Mouse (Mus musculus) 3T3-L1 (cell line): ENCODE measurements at regions not wholly inside any gene's neighbourhood (a gene's known extent, or its start where the extent isn't known, plus 50 kb on each side); places are given as distances from the start of the nearest gene placed in this dataset.
A peak's percentile ranks its signal among the peaks of the same experiment; 100 is the strongest.

Source experiments
- DNase-seq: peaks from one replicate; pipeline ENCODE4 v3.0.0-alpha.2; 2015; ENCODE audit warnings: low read depth, low spot score

DNA sequence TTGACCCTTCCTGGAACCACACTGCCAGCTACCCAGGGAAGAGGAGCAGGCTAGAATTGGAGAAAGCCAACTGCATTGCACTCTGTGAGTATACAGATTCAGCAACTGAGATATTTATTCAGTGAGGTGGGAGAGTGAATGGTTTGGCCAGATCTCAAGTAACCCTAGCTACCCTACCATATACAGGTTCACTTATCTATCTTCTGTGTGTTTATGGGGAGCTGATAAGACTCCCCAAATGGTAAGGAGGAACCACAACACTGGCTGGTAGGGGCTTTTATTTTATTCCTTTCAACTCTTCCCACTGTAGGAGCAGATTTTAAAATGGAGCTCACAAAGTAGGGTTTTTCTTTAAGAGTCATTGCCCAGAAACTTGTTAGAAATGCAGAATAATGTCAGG lies 62.9 kb downstream of the Arrdc3 start:
- DNase-seq = no peak

DNA sequence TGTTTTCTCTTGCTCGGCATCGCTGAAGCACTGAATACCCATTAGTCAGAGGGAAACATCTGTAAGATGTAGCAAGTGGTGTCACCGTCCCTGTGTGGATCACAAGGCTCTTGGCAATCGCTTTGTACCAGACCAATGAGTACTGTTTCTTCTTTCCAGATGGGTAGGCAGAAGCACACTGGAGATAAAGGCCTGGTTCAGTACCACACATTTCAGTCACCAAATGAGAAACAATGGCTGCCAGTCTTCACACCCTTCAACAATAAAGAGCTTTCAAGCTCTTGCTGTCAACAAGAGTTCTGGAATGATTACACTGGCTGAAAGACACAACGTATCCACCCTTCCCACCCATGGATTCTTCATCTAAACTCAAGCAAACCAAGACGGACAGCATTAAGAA lies 64.5 kb downstream of the Arrdc3 start:
- DNase-seq = no peak

DNA sequence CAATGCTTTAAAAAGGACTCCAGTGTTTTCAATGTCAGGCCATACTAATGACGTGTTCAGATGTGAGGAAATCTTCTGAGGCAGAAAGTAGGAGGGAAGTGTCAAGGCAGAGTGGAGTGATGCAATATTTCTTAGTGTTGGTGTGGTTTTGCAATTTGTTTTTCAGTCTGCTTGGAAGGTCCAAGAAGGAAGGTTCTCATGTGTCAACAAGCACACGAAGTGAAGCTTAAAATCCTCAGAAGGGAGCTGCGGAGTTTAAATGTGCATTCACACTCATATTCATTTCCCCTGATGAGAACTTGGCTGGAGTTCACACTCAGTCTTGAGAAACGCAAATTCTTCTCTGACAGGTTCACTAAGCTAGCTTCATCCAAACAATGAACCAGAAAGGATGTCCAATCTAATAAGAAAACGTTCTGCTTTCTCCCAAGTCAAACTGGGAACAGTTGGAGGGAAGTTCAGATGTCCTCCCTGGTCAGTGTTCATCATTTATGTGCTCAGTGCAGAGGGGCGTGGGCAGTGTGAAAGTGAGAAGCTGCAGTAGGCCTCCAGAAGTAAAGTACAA lies 66.0 kb downstream of the Arrdc3 start:
- DNase-seq = peak; percentile 72

DNA sequence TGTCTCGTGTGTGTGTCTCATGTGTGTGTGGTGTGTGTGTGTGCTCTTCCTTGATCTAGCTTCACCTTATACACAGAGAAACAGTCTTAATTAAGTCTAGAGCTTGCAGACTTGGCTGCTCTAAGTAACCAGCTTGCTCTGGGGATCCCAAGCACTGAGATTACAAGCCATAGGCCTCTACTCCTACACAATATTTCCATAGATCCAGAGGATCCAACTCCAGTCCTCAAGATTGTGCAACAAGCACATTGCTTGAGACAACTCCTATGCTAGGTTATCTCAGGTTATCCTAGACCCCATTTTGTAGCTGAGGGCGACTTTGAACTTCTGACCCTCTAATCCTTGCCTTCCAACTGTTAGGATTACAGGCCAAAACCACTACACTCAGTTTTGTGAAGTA lies 67.1 kb downstream of the Arrdc3 start:
- DNase-seq = no peak

DNA sequence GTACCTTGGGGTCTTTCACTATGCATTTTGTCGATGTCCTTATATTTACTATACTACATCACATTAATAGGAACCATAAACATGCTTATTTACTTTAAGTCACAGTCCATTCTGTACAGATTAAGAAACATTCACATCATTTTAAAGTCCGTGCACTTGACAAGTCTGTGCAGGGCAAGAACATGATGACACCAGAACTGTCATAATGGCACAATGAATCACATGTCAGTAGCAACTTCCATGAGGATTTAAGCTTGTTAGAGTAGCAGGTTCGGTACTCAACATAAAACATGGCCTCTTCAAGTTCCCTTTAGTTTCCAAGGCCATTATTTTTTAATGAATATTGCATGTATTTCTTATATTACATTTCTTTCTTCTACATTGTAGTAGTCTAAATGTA lies 67.6 kb downstream of the Arrdc3 start:
- no peak for DNase-seq

DNA sequence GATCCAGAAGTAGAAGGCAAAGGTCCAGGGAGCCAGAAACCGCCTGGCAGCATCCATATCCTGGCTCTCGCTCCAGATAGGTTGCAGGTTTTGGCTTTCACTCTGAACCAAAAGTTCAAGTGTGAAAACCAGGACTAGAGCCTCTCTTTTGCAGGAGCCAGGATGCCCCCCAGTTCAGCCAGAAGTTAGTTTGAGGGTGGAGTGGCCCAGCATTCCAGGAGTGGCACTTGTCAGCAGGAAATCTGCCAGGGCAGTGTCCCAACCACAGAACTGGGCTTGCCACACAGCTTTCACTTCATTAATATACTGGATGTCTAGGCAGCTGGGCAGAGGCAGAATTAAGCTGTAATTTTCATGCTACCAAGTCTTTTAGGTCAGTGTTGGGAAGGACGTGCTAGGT lies 68.1 kb downstream of the Arrdc3 start:
- peak; percentile 62 for DNase-seq

DNA sequence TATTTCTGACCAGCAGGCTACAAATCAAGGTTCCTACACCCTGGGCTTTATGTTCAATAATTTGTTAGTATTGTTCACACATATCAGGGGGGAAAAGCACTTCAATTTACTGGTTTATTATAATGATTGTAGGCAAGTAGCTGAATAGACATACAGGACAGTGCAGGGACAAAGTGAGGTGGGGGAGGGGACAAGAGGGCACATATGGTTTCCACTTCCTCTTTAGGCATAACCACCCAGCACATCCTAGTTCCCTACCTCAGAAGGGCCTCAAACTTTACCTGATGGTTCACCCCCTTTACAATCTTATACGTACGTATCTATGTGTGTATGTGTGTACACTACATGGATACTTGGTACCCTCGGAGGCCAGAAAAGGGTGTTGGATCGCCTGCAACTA lies 69.7 kb downstream of the Arrdc3 start:
- DNase-seq = no peak

DNA sequence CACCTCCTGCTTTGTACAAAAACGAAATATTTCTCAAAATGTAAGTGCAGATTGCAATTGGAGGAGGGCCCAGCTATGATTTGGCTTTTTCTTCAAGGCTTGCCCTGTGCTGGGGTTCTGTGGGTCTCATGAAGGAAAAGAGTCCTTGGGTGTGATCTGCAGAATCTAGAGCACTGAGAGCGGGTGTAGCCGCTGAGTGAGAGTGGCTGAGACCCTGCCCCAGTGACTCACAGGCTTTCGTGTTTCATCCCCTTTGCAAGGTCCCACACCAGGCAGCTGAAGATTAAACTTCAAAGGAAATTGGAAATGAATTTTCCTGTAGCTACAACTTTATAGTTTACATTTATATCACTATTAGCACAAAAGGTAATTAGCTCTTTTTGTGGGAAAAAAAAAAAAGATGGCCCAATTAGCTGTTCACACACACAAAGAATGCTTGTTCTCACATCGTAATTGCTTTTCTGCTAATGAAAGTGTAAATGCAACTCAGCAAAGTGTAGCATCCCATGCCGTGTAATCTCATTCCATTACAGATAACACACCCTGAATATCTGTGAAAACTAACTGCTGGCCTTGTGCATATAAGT lies 71.0 kb downstream of the Arrdc3 start:
- DNase-seq = no peak

DNA sequence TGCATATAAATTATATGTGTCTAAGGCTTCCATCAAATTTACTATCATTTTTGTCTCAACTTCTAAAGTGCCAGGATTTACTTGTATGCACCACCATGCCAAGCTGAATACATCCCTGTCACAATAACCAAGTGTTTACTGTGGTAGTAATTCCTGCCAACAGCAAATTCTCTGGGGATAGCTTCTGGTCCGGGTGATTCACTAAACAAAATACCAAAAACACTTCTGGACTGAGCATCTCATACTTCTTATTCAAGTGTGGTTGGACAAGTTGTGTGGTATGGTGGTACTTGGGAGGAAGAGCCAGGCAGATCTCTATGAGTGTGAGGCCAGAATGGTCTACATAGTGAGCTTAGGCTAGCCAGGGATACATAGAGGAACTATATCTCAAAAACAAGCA lies 73.8 kb downstream of the Arrdc3 start:
- peak; percentile 92 for DNase-seq

DNA sequence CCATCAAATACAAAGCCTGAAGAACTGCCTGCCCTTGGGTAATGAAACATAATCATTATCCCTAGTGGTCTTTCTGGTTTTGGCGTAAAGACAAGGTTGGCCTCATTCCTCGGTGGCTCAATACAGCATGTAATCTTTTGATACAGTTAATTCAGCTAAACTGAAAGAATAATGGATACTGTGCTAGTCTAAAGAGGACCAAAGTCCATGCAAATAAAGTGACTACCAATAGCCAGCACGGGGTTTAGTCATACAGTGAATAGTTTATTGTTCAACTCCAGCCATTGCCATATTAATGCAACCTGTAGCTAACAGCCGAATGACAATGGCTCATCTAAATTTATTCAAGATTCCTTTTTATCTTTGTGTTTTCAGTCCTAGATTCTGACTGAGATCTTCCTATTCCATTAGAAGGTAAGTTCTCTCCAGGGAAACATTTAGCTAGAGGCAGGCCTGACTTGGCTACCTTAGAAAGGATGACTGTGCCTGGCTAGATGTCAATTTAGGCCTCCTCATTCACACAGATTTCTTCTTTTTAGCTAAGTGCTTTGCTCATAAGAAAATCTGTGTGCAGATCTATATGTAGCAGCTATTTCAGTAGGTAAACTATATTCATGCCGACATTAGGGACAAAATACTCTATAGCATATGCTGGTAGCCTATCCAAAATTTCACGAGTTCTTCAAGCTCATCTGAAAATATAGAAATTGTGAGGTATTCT lies 74.4 kb downstream of the Arrdc3 start:
- peak; percentile 43 for DNase-seq

DNA sequence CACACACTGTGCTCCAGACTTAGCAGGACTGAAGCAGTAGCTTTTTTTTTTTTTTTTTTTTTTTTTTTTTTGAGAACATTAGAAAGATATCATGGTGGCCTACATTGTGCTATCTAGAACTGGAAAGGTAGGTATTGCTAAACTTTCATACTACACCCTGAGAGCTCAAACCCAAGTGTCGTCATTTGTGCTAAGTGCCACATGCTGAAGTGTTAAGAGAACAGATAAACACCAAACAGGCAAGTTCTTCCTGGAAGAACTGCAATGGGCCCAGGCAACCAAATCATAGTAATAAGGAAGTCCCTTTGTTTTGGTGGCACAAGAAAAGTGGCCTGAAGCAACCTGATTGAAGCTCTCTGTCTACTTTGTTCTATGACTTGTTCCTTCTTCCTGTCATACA lies 76.6 kb downstream of the Arrdc3 start:
- no peak for DNase-seq

DNA sequence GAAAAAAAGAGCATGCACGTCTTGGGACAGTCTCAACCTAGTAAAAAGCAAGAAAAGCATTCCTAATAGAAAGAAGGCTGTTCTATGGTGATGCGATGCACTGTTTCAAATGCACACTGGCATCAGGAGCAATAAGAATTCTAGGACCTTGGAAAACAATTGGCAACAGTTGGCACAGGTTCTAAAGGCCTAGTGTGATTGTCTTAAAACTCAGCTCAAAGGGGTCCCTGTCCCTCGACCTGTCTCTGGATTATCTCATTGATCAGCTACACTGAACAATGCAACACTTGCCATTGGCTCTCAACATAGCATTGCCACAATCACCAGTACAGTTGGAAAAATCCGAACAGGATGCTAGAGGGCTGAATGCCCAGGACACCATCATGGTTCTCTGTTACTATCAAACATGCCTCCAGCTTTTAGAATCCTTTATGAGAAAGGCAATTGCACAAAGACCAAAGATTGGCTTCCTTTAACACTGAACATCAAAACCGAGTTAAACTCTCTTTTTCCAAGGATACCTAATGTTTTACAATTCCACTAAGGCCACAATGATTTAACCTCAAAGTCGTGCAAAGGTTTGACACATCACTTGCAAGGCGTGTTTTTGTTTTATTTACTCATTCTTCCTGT lies 78.9 kb downstream of the Arrdc3 start:
- DNase-seq = peak; percentile 45

DNA sequence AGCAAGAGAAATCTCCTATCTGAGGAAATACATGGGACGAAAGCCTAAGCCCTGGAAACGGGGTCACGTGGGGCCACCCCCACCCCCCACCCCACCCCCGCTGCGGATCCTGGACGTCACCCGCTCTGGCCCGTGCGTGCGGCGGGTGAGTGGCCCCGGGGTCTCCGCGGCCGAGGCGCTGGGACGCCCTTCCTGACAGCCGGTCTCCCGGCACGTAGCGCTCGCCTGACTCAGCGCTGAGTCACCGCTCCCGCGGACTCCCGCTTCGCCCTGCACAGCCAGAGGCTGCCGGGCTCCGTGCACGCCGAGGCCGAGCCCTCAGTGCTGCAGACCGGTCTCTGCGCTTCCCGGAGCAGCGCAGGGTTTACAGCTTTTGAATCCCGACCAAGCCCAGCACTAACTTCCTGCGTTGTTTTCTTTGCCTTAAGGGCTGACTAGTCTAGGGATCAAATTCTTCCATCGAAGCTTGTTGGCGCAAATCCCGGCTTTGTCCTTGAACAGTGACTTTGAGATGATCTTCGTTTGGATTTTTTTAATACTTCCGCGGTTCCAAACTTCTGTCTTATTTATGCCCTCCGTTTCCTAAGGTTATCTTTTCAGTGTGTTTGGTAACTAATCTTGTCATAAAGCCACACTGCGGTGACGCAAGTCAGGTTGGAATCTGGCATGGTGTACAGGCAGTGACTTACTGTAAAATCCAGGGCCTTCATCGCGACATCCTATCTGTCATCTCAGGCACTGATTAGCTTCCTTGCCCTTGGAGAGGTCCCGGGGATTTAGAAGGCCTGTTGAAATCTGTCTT lies 79.8 kb downstream of the Arrdc3 start:
- DNase-seq = peak; percentile 88

DNA sequence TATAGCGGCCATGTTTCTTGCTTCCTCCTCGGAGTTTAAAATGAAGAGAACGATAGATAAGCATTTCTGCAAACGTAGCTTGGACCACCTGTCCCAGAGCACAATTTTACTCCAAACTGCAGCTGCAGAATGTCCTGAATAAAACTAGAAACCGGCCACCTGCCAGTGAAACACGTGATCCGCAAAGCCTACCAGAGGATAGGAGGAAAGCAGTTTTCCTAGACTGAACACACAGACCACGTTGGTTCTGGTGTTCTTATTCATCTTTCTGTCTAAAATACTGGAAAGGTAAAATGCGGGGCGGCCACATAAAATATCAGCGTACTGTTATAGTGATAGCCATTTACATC lies 80.4 kb downstream of the Arrdc3 start:
- DNase-seq = no peak

DNA sequence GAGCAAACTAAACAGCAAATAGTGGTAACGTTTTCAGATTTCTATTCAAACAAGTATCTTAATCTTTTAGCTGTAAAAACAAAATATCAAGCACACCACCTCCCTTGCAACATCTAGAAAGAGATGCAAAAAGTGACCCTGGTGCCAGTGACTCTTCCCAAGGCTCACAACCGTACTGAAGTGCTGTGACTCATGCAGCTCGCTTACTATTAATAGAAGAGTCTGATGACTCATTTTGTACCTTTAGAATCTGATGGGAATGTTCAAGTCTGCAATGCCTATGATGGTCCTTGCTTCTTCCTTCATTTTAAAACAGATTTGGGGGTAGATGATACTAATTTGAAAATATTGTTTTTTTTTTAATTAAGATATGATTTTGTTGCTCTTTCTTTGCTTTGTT lies 88.5 kb downstream of the Arrdc3 start:
- peak; percentile 88 for DNase-seq

DNA sequence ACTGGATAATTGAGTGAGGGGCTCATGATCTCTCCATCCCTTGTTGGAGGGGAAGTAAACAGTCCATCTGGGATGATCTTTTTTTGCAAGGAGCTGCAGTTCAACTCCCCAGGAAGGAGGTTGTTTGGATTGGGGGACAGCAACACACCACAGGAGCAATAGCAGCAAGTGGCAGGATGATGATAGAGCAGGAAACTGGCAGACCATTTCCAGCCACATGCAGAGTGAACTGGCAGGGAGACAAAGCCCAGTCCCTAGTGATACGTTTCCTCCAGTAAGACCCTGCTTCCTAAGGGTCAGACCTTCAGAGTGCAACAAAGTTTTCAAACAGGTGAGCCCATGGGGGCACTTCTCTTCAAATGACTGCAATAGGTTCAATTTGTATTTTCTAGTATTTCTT lies 91.2 kb downstream of the Arrdc3 start:
- DNase-seq = no peak

DNA sequence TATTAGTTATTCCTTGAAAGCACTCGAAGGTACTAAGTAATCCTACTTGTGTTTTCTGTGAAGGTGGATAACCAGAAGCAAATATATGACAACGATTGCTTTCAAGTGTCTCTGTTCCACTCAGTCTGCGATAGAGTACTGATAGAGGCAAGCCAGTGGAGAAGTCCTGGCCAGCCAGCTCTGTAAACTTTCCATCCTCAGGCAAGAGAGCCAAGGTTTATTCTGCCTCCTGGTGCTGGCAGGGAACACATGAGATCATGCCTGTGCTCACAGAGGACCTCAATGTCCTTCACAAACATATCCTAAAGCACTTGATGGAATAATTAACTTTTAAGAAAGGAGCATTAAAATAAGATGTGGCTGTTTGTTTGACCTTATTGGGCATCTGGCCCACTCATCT lies 94.1 kb downstream of the Arrdc3 start:
- DNase-seq = no peak

DNA sequence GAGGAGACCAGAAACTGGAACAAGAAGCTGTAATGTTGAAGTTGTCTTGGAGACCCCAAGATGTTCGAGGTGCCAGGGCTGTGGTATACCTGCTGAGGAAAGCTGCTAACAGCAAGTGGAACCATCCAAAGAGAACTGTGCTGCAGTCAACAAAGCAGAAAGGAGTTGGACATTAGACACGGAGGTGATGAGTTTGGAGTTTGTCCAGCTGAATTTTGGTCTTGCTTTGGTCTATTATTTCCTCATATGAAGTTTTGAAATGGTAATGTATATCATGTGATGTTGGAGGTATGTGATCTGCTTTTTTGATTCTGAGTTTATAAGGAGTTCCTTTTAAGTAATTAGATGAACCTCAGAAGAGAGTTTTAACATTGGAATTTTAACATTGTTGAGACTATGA lies 98.0 kb downstream of the Arrdc3 start:
- no peak for DNase-seq

DNA sequence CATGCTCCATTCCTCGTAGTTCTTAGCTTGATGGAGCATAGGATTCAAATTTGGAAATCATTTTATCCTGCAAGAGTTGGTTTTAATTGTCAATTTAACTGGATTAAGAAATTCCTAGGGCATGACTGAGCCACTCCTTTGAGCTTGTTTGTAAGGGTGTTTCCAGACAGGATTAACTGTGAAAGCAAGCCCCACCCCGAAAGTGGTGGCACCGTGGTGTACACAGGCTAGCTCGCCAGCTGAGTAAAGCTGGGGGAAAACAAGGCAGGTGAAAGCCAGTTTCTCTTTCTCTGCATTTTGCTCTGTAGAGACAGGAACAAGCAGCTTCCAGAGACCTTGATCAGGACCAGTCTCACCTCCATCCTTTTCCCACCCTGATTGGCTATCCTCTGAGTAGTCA lies 103.5 kb downstream of the Arrdc3 start:
- DNase-seq = no peak

DNA sequence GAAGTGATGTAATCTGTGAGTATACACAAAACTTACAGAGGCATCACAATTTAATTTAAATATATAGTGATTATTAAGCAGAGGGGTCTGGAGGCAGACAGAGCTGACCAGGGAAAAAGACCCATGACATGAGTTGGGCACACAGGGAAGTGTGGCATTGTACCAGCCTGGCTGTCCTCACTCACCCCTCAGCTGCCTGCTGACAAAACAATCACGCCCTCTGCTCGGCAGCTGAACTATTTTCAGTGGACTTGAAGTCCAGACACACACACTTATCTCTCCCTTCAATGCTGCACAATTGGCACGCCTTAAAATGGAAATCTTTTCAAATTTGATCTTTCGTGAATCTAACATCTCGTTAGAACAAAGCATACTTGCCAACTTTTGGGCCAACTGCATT lies 106.6 kb downstream of the Arrdc3 start:
- DNase-seq = no peak

DNA sequence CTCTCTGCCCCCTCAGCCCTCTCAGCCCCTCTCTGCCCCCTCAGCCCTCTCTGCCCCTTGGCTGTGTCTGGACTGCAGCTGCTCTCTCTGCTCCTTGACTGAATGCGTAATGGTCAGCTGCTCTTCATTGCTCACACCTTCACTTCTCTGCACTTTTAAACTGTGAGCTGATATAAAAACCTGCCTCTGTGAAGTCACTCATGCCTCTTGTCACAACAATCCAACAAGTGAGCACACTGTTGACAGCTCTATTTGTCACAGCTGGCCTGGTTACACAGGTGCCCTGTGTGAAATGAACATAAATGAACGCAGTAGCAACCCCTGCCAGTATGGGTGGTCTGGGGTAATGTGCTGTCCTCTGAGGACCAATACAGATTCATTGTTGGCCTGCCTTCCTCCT lies 109.2 kb downstream of the Arrdc3 start:
- no peak for DNase-seq
